In the genomic region with DNA sequence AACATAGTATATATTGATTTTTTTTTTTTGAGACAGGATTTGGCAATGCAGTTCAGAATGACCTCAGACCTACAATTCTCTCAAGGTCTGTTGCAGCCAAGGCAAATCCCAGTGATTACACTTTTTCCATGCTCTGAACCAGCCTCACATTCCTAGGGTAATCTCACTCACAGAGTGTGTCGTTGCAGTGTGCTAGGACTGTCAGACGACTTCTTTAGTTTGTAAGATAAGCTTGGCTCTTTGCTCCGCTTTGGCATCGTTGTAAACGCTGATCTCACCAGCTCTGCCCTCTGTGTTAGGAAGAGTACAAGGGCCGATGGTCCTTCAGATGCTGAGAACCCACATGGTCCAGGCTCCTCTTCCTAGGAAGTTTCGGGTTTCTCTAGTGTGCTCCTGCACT, we compare ENCODE assay signal across 34 mouse cellular contexts. TPM values are rescaled to one million over a fixed set of nuclear protein-coding genes. Genes with fewer than 3 reads are reported as not detected.
DNase-seq lines count a peak whose midpoint lies in the region; ATAC-seq lines count a peak whose summit lies in the region.
"Had no signal": no experiment of that assay in that cellular context is flagged by ENCODE, and none has a peak within 500 bp of the region (broad histone marks: within the 10 kb centered on the region; RNA-seq: fewer than 3 reads in every experiment).

No protein-coding gene starts in this region.

- peaks cover 16 to 18% of the 10 kb centered on the region in 2 experiments for H3K4me1 ChIP-seq in heart, embryonic 14.5 days (ENCODE audit: control insufficient read depth in 2 of 2, insufficient read depth in 2 of 2, low read length in 2 of 2)
- H3K4me1 ChIP-seq in heart, embryonic 11.5 days (ENCODE audit: control insufficient read depth, insufficient read depth, low read length) = peaks cover 14% of the 10 kb centered on the region; the same call in 1 of the 2 replicates
- peaks cover 17% of the 10 kb centered on the region for H3K4me1 ChIP-seq in brown adipose tissue, adult 24 weeks (ENCODE audit: control insufficient read depth, insufficient read depth, insufficient read length, low read length)
- no peaks in the 10 kb centered on the region; the same call in 1 of the 2 replicates for H3K4me1 ChIP-seq in hindbrain, embryonic 16.5 days (ENCODE audit: control insufficient read depth, insufficient read depth, low read depth, low read length)
- H3K4me1 ChIP-seq: embryonic facial prominence, embryonic 12.5 days; neural tube, embryonic 12.5 days had no signal

- no peaks in the 10 kb centered on the region for H3K27me3 ChIP-seq in heart, embryonic 14.5 days (ENCODE audit: control insufficient read depth, insufficient read depth, low read length)
- H3K27me3 ChIP-seq in heart, embryonic 11.5 days (ENCODE audit: control insufficient read depth, insufficient read depth, low read length) = no peaks in the 10 kb centered on the region
- no peaks in the 10 kb centered on the region for H3K27me3 ChIP-seq in hindbrain, embryonic 16.5 days (replicated peaks; ENCODE audit: control insufficient read depth, insufficient read depth, low read length)
- H3K27me3 ChIP-seq: embryonic facial prominence, embryonic 12.5 days; hindbrain, embryonic 13.5 days; neural tube, embryonic 12.5 days had no signal

- 23% methylated on average over 7 of the region's 7 CpGs for WGBS in heart, embryonic 14.5 days
- 34% methylated on average over 7 of the region's 7 CpGs for WGBS in heart, embryonic 11.5 days (ENCODE audit: insufficient replicate concordance)
- 83% methylated on average over 7 of the region's 7 CpGs for WGBS in hindbrain, embryonic 16.5 days

- H3K9ac ChIP-seq in heart, embryonic 14.5 days (ENCODE audit: low read length) = no peak overlapping the region
- H3K9ac ChIP-seq in heart, embryonic 11.5 days (ENCODE audit: low read depth, low read length) = no peak overlapping the region
- H3K9ac ChIP-seq in hindbrain, embryonic 16.5 days (ENCODE audit: low read depth, low read length) = no peak overlapping the region
- H3K9ac ChIP-seq: embryonic facial prominence, embryonic 12.5 days; hindbrain, embryonic 13.5 days; neural tube, embryonic 12.5 days had no signal

- DNase-seq in heart, postnatal 36 days = no peak
- peak; percentile 42 for DNase-seq in heart, postnatal 4 days
- DNase-seq in adipocyte (ENCODE audit: low spot score) = peak; percentile 8
- DNase-seq: adrenal gland, adult 8-10 months; B cell, adult 2 months; cerebellum, adult 11 months; cerebellum, adult 9-10 months; cerebellum, postnatal 36 days; gastrocnemius, adult 2 months; gastrocnemius, postnatal 36 days; heart, adult 18-20 months; kidney, adult 9 months; kidney, postnatal 10 days; layer of hippocampus, postnatal 36 days; left cerebral cortex, postnatal 4 days; lung, adult 18-20 months; right cerebral cortex, postnatal 4 days; thymus, adult 18-20 months; thymus, postnatal 25 days had no signal

- peak overlapping the region; percentile 27 to 46; a peak in 3 of 4 replicates for H3K27ac ChIP-seq in heart, embryonic 14.5 days (replicated peaks in 1 of 2; ENCODE audit: control insufficient read depth in 1 of 2, insufficient read depth in 1 of 2, low read depth in 2 of 2, low read length in 2 of 2)
- no peak overlapping the region for H3K27ac ChIP-seq in heart, embryonic 11.5 days (ENCODE audit: low read depth, low read length)
- 0 out of 2 replicates have a peak overlapping the region, but pooled peaks have one; percentile 46 for H3K27ac ChIP-seq in brown adipose tissue, adult 24 weeks (replicated peaks; ENCODE audit: low read depth, low read length)
- no peak overlapping the region for H3K27ac ChIP-seq in hindbrain, embryonic 16.5 days (ENCODE audit: low read depth, low read length)
- H3K27ac ChIP-seq: embryonic facial prominence, embryonic 12.5 days; gastrocnemius, adult 2 months; hindbrain, embryonic 13.5 days; neural tube, embryonic 12.5 days; stomach, postnatal 0 days had no signal

- H3K9me3 ChIP-seq in heart, embryonic 14.5 days (ENCODE audit: control insufficient read depth, low read length) = no peaks in the 10 kb centered on the region
- H3K9me3 ChIP-seq in heart, embryonic 11.5 days (replicated peaks; ENCODE audit: control insufficient read depth, low read length) = no peaks in the 10 kb centered on the region
- H3K9me3 ChIP-seq in hindbrain, embryonic 16.5 days (ENCODE audit: control insufficient read depth, low read length) = no peaks in the 10 kb centered on the region
- H3K9me3 ChIP-seq: embryonic facial prominence, embryonic 12.5 days; hindbrain, embryonic 13.5 days; neural tube, embryonic 12.5 days had no signal

- no peak overlapping the region for H3K4me3 ChIP-seq in heart, embryonic 14.5 days (ENCODE audit: control insufficient read depth in 1 of 2, insufficient read depth in 1 of 2, low read depth in 1 of 2, low read length in 2 of 2)
- H3K4me3 ChIP-seq in heart, embryonic 11.5 days (ENCODE audit: low read depth, low read length) = no peak overlapping the region
- no peak overlapping the region for H3K4me3 ChIP-seq in brown adipose tissue, adult 24 weeks (ENCODE audit: insufficient read depth, low read depth, low read length)
- H3K4me3 ChIP-seq in hindbrain, embryonic 16.5 days (ENCODE audit: low read length) = no peak overlapping the region
- H3K4me3 ChIP-seq: embryonic facial prominence, embryonic 12.5 days; erythroblast, embryonic 14.5 days; gastrocnemius, adult 2 months; hindbrain, embryonic 13.5 days; neural tube, embryonic 12.5 days had no signal

- intact Hi-C loops in heart, postnatal 36 days (cut with DNase I) = no loop called here

- H3K36me3 ChIP-seq in heart, embryonic 14.5 days (ENCODE audit: control insufficient read depth, insufficient read depth, low read length) = peaks cover 4% of the 10 kb centered on the region; the same call in 1 of the 2 replicates
- H3K36me3 ChIP-seq in heart, embryonic 11.5 days (ENCODE audit: control insufficient read depth, insufficient read depth, low read length) = no peaks in the 10 kb centered on the region
- H3K36me3 ChIP-seq in hindbrain, embryonic 16.5 days (ENCODE audit: control insufficient read depth, insufficient read depth, low read length) = peaks cover 5% of the 10 kb centered on the region

- no peak overlapping the region for H3K4me2 ChIP-seq in heart, embryonic 14.5 days (ENCODE audit: low read length)
- no peak overlapping the region for H3K4me2 ChIP-seq in heart, embryonic 11.5 days
- no peak overlapping the region for H3K4me2 ChIP-seq in hindbrain, embryonic 16.5 days (ENCODE audit: low read length)
- H3K4me2 ChIP-seq: embryonic facial prominence, embryonic 12.5 days; hindbrain, embryonic 13.5 days; liver, embryonic 11.5 days; midbrain, embryonic 11.5 days; neural tube, embryonic 12.5 days had no signal

- peak; percentile 72 for ATAC-seq in heart, embryonic 14.5 days (ENCODE audit: insufficient number of reproducible peaks, insufficient read depth, low FRiP score, low read depth)
- no peak for ATAC-seq in heart, embryonic 11.5 days (replicated peaks; ENCODE audit: insufficient number of reproducible peaks, low FRiP score, low TSS enrichment)
- no peak for ATAC-seq in hindbrain, embryonic 16.5 days
- ATAC-seq: forebrain, embryonic 16.5 days; intestine, postnatal 0 days; lung, postnatal 0 days; midbrain, embryonic 16.5 days had no signal

RNA-seq across cellular contexts. Expression of gene Tbc1d9b, which starts 25.2 kb away (rescaled TPM):
- 27.4 and 28.7 TPM in 2 replicates for polyA plus RNA-seq in heart, embryonic 14.5 days (2014; fragmentation: Nextera tagmentation; extraction: Ambion mirVana)
- 10 to 100 TPM; 43.8 to 49.7 TPM for total RNA-seq in heart, postnatal 36 days (2021)
- 10 to 100 TPM; 40.6 to 42.4 TPM for total RNA-seq in heart, postnatal 4 days (2021)
- 20.7 and 27.3 TPM in 2 replicates for polyA plus RNA-seq in heart, embryonic 11.5 days (2014; fragmentation: Nextera tagmentation; extraction: Ambion mirVana)
- polyA plus RNA-seq in brown adipose tissue, adult 24 weeks (2012; ENCODE audit: insufficient read depth, insufficient read length, missing spikeins) = 30.8 and 41.0 TPM in 2 replicates
- 36.0 and 41.9 TPM in 2 replicates for polyA plus RNA-seq in hindbrain, embryonic 16.5 days (2015; fragmentation: Nextera tagmentation; extraction: Ambion mirVana)

Comparison
In these comparisons a context has a peak if more than half of its experiments do, and no peak if none do; other contexts are left out.
1. H3K27ac ChIP-seq: peak in heart, embryonic 14.5 days (2 of 2) and brown adipose tissue, adult 24 weeks (single experiment); none in heart, embryonic 11.5 days (single experiment) and hindbrain, embryonic 16.5 days (single experiment).
2. DNase-seq: peak in heart, postnatal 4 days (single experiment) and adipocyte (single experiment); none in heart, postnatal 36 days (0 of 2).